Mouse (Mus musculus): ENCODE results near the gene Nhlrc1. TPM values are rescaled to one million over a fixed set of nuclear protein-coding genes. Genes with fewer than 3 reads are reported as not detected.

Nhlrc1 gene
- 7.1 and 7.2 TPM in 2 replicates for polyA plus RNA-seq (2016; fragmentation: Nextera tagmentation; extraction: Ambion mirVana)

- H3K9ac ChIP-seq = peak within 1 kb of the TSS; percentile 64
- ATAC-seq (ENCODE audit: low FRiP score) = peak; percentile 88
- peak within 1 kb of the TSS; percentile 99 for H3K4me2 ChIP-seq
- H3K9me3 ChIP-seq = peaks cover 23% of the 10 kb centered on the region
- H3K4me3 ChIP-seq (replicated peaks) = peak within 1 kb of the TSS; percentile 62
- 4% methylated on average over 72 of the region's 73 CpGs for WGBS
- H3K27me3 ChIP-seq = peaks cover 32% of the 10 kb centered on the region
- H3K4me1 ChIP-seq = peaks cover 14% of the 10 kb centered on the region
- no peaks in the 10 kb centered on the region for H3K36me3 ChIP-seq (replicated peaks)
- H3K27ac ChIP-seq = no peak within 1 kb of the TSS
These were observed at the start of gene Nhlrc1 for GRCm38 (mm10) chr13:47014334-47015194. TSS of gene Nhlrc1 (minus strand) at chr13:47014850.

GRCm38 (mm10) chr13:47063985-47064760 is 49.5 kb upstream of the Nhlrc1 start:
- WGBS = 91% methylated on average over 15 of the region's 15 CpGs
- no peaks in the 10 kb centered on the region for H3K27me3 ChIP-seq
- no peaks in the 10 kb centered on the region for H3K9me3 ChIP-seq
- no peak overlapping the region for H3K9ac ChIP-seq
- no peak overlapping the region for H3K4me2 ChIP-seq
- H3K27ac ChIP-seq = no peak overlapping the region
- H3K4me3 ChIP-seq (replicated peaks) = no peak overlapping the region
- H3K36me3 ChIP-seq (replicated peaks) = peaks cover 62% of the 10 kb centered on the region
- no peaks in the 10 kb centered on the region for H3K4me1 ChIP-seq
- no peak for ATAC-seq (ENCODE audit: low FRiP score)

- no peak overlapping the region for H3K27ac ChIP-seq
- 94% methylated on average over 17 of the region's 17 CpGs for WGBS
- H3K27me3 ChIP-seq = no peaks in the 10 kb centered on the region
- H3K9me3 ChIP-seq = no peaks in the 10 kb centered on the region
- no peak for ATAC-seq (ENCODE audit: low FRiP score)
- no peak overlapping the region for H3K9ac ChIP-seq
- H3K36me3 ChIP-seq (replicated peaks) = peaks cover 60% of the 10 kb centered on the region
- H3K4me3 ChIP-seq (replicated peaks) = no peak overlapping the region
- H3K4me2 ChIP-seq = no peak overlapping the region
- H3K4me1 ChIP-seq = no peaks in the 10 kb centered on the region
These were observed 48.1 kb upstream of the Nhlrc1 start for GRCm38 (mm10) chr13:47062756-47063155.

- H3K4me2 ChIP-seq = no peak overlapping the region
- WGBS = 97% methylated on average over 5 of the region's 5 CpGs
- no peak overlapping the region for H3K4me3 ChIP-seq (replicated peaks)
- no peak overlapping the region for H3K9ac ChIP-seq
- H3K36me3 ChIP-seq (replicated peaks) = peaks cover 52% of the 10 kb centered on the region
- peaks cover 5% of the 10 kb centered on the region for H3K4me1 ChIP-seq
- ATAC-seq (ENCODE audit: low FRiP score) = no peak
- no peaks in the 10 kb centered on the region for H3K27me3 ChIP-seq
- H3K27ac ChIP-seq = no peak overlapping the region
- H3K9me3 ChIP-seq = no peaks in the 10 kb centered on the region
These were observed 42.1 kb upstream of the Nhlrc1 start for GRCm38 (mm10) chr13:47056781-47057180.

- Histone ChIP-seq H3K4me2 (no peak overlapping the region), H3K27me3 (no peaks in the 10 kb centered on the region), H3K27ac (no peak overlapping the region), H3K4me1 (peaks cover 5% of the 10 kb centered on the region), H3K4me3 (replicated peaks) (no peak overlapping the region), H3K36me3 (replicated peaks) (peaks cover 51% of the 10 kb centered on the region), H3K9me3 (no peaks in the 10 kb centered on the region), H3K9ac (no peak overlapping the region)
- no peak for ATAC-seq (ENCODE audit: low FRiP score)
- WGBS = 93% methylated on average over 11 of the region's 11 CpGs
These were observed 41.5 kb upstream of the Nhlrc1 start for GRCm38 (mm10) chr13:47056126-47056525.

GRCm38 (mm10) chr13:47053971-47054370 is 39.3 kb upstream of the Nhlrc1 start:
- no peaks in the 10 kb centered on the region for H3K27me3 ChIP-seq
- ATAC-seq (ENCODE audit: low FRiP score) = peak; percentile 73; the same call in 1 of the 2 replicates
- H3K9ac ChIP-seq = no peak overlapping the region
- peaks cover 56% of the 10 kb centered on the region for H3K36me3 ChIP-seq (replicated peaks)
- no peak overlapping the region for H3K4me2 ChIP-seq
- H3K27ac ChIP-seq = peak overlapping the region; percentile 70
- WGBS = 32% methylated on average over 10 of the region's 10 CpGs
- H3K4me1 ChIP-seq = peaks cover 5% of the 10 kb centered on the region
- H3K9me3 ChIP-seq = no peaks in the 10 kb centered on the region
- no peak overlapping the region for H3K4me3 ChIP-seq (replicated peaks)

- no peaks in the 10 kb centered on the region for H3K27me3 ChIP-seq
- H3K9ac ChIP-seq = no peak overlapping the region
- no peak for ATAC-seq (ENCODE audit: low FRiP score)
- WGBS = 90% methylated on average over 4 of the region's 4 CpGs
- peaks cover 5% of the 10 kb centered on the region for H3K4me1 ChIP-seq
- H3K36me3 ChIP-seq (replicated peaks) = peaks cover 47% of the 10 kb centered on the region
- no peak overlapping the region for H3K27ac ChIP-seq
- H3K9me3 ChIP-seq = no peaks in the 10 kb centered on the region
- no peak overlapping the region for H3K4me2 ChIP-seq
- H3K4me3 ChIP-seq (replicated peaks) = no peak overlapping the region
These were observed 35.4 kb upstream of the Nhlrc1 start for GRCm38 (mm10) chr13:47050009-47050408.

- H3K9ac ChIP-seq = no peak overlapping the region
- H3K4me3 ChIP-seq (replicated peaks) = no peak overlapping the region
- no peak overlapping the region for H3K27ac ChIP-seq
- ATAC-seq (ENCODE audit: low FRiP score) = no peak
- H3K27me3 ChIP-seq = no peaks in the 10 kb centered on the region
- H3K9me3 ChIP-seq = no peaks in the 10 kb centered on the region
- 91% methylated on average over 4 of the region's 4 CpGs for WGBS
- H3K4me1 ChIP-seq = peaks cover 11% of the 10 kb centered on the region
- H3K36me3 ChIP-seq (replicated peaks) = peaks cover 42% of the 10 kb centered on the region
- no peak overlapping the region for H3K4me2 ChIP-seq
These were observed 33.3 kb upstream of the Nhlrc1 start for GRCm38 (mm10) chr13:47047996-47048395.

- Histone ChIP-seq H3K27ac (peak within 1 kb of the TSS; percentile 78), H3K27me3 (no peaks in the 10 kb centered on the region), H3K9ac (peak within 1 kb of the TSS; percentile 81), H3K4me3 (replicated peaks) (peak within 1 kb of the TSS; percentile 85), H3K4me2 (peak within 1 kb of the TSS; percentile 100), H3K9me3 (no peaks in the 10 kb centered on the region), H3K4me1 (peaks cover 15% of the 10 kb centered on the region), H3K36me3 (replicated peaks) (peaks cover 12% of the 10 kb centered on the region)
- ATAC-seq (ENCODE audit: low FRiP score) = no peak
- WGBS = 22% methylated on average over 10 of the region's 10 CpGs
These were observed 29.9 kb upstream of the Nhlrc1 start, which contains the start of gene Tpmt for GRCm38 (mm10) chr13:47044617-47044947. TSS of gene Tpmt (minus strand) at chr13:47044737.

GRCm38 (mm10) chr13:47043833-47044616 is 29.4 kb upstream of the Nhlrc1 start:
- Histone ChIP-seq H3K9ac (peak overlapping the region; percentile 81), H3K27me3 (no peaks in the 10 kb centered on the region), H3K4me3 (replicated peaks) (peak overlapping the region; percentile 85), H3K36me3 (replicated peaks) (peaks cover 6% of the 10 kb centered on the region), H3K4me1 (peaks cover 15% of the 10 kb centered on the region), H3K9me3 (no peaks in the 10 kb centered on the region), H3K27ac (peak overlapping the region; percentile 78), H3K4me2 (peak overlapping the region; percentile 100)
- peak; percentile 3; the same call in 1 of the 2 replicates for ATAC-seq (ENCODE audit: low FRiP score)
- WGBS = 1% methylated on average over 45 of the region's 45 CpGs

- no peaks in the 10 kb centered on the region for H3K9me3 ChIP-seq
- H3K36me3 ChIP-seq (replicated peaks) = no peaks in the 10 kb centered on the region
- H3K4me1 ChIP-seq = peaks cover 15% of the 10 kb centered on the region
- H3K4me3 ChIP-seq (replicated peaks) = peak within 1 kb of the TSS; percentile 85
- peak; percentile 96 for ATAC-seq (ENCODE audit: low FRiP score)
- H3K27me3 ChIP-seq = no peaks in the 10 kb centered on the region
- peak within 1 kb of the TSS; percentile 78 for H3K27ac ChIP-seq
- peak within 1 kb of the TSS; percentile 81 for H3K9ac ChIP-seq
- peak within 1 kb of the TSS; percentile 100 for H3K4me2 ChIP-seq
- WGBS = under 1% methylated on average over 45 of the region's 48 CpGs
These were observed 28.5 kb upstream of the Nhlrc1 start, which contains the start of gene Kdm1b for GRCm38 (mm10) chr13:47043030-47043680. TSS of gene Kdm1b (plus strand) at chr13:47043499.

All from forebrain, embryonic 12.5 days (tissue).